Mouse (Mus musculus) layer of hippocampus, adult 9-11 months (tissue): ENCODE data around the gene Uevld.
"Not testable (repeated sequence)": the region's sequence is repeated elsewhere in the genome, so short reads cannot be mapped to it uniquely, and the experiment has no call there.

Experiments used
- DNase-seq: peaks from one replicate; pipeline ENCODE4 v3.0.0; 2022

Uevld gene

GRCm38 (mm10) chr7:46957831-46958691 lies at the start of gene Uevld:
TSS of gene Uevld (minus strand) at chr7:46958527.
- DNase-seq = peak; percentile 91

- DNase-seq = no peak
Observed at GRCm38 (mm10) chr7:47007818-47008167, 49.5 kb upstream of the Uevld start.

- no peak for DNase-seq
Observed at GRCm38 (mm10) chr7:47007109-47007780, 48.9 kb upstream of the Uevld start.

- DNase-seq = no peak
Observed at GRCm38 (mm10) chr7:47003411-47004115, 45.2 kb upstream of the Uevld start.

GRCm38 (mm10) chr7:47001900-47002275 lies 43.6 kb upstream of the Uevld start:
- DNase-seq = no peak

- no peak for DNase-seq
Observed at GRCm38 (mm10) chr7:47001125-47001899, 43.0 kb upstream of the Uevld start.

GRCm38 (mm10) chr7:47000644-47000983 lies 42.3 kb upstream of the Uevld start:
- DNase-seq = peak; percentile 43

- no peak for DNase-seq
Observed at GRCm38 (mm10) chr7:46999983-47000643, 41.8 kb upstream of the Uevld start.

- no peak for DNase-seq
Observed at GRCm38 (mm10) chr7:46998942-46999341, 40.6 kb upstream of the Uevld start.

- no peak for DNase-seq
Observed at GRCm38 (mm10) chr7:46997644-46998395, 39.5 kb upstream of the Uevld start.

- DNase-seq = no peak
Observed at GRCm38 (mm10) chr7:46997008-46997407, 38.7 kb upstream of the Uevld start.

GRCm38 (mm10) chr7:46995558-46995957 lies 37.2 kb upstream of the Uevld start:
- DNase-seq = no peak

GRCm38 (mm10) chr7:46993079-46993478 lies 34.8 kb upstream of the Uevld start:
- DNase-seq = no peak

- DNase-seq = not testable (repeated sequence)
Observed at GRCm38 (mm10) chr7:46989387-46989786, 31.1 kb upstream of the Uevld start.

GRCm38 (mm10) chr7:46987073-46987472 lies 28.7 kb upstream of the Uevld start:
- DNase-seq = no peak

- peak; percentile 55 for DNase-seq
Observed at GRCm38 (mm10) chr7:46986646-46987045, 28.3 kb upstream of the Uevld start.

- DNase-seq = peak; percentile 56
Observed at GRCm38 (mm10) chr7:46985718-46986505, 27.6 kb upstream of the Uevld start.

- no peak for DNase-seq
Observed at GRCm38 (mm10) chr7:46983280-46983679, 25.0 kb upstream of the Uevld start, which contains the start of gene Gm9999. TSS of gene Gm9999 (plus strand) at chr7:46983580.

GRCm38 (mm10) chr7:46975456-46975855 lies 17.1 kb upstream of the Uevld start:
- no peak for DNase-seq

GRCm38 (mm10) chr7:46974648-46975047 lies 16.3 kb upstream of the Uevld start:
- no peak for DNase-seq

- no peak for DNase-seq
Observed at GRCm38 (mm10) chr7:46969898-46970297, 11.6 kb upstream of the Uevld start.
